Mouse (Mus musculus): ENCODE data around the gene Cables2. TPM values are rescaled to one million over a fixed set of nuclear protein-coding genes. Genes with fewer than 3 reads are reported as not detected.

Gene Cables2
- polyA plus RNA-seq, 1 experiment from 2014 or later, result 20.8 TPM

GRCm38 (mm10) chr2:180228592-180228991, 44.7 kb downstream of the Cables2 start:
- Histone ChIP-seq H3K4me3 (replicated peaks) (no peak overlapping the region), H3K27me3 (peaks cover 47% of the 10 kb centered on the region), H3K36me3 (replicated peaks) (no peaks in the 10 kb centered on the region), H3K4me1 (peaks cover 40% of the 10 kb centered on the region), H3K4me2 (no peak overlapping the region), H3K9me3 (no peaks in the 10 kb centered on the region), H3K27ac (no peak overlapping the region), H3K9ac (no peak overlapping the region)
- ATAC-seq (ENCODE audit: low FRiP score), result no peak
- 79% methylated on average over 7 of the region's 7 CpGs for WGBS

- WGBS, result 57% methylated on average over 6 of the region's 6 CpGs
- Histone ChIP-seq H3K4me3 (replicated peaks) (no peak overlapping the region), H3K9me3 (no peaks in the 10 kb centered on the region), H3K27ac (peak overlapping the region; percentile 10; the same call in 1 of the 2 replicates), H3K36me3 (replicated peaks) (no peaks in the 10 kb centered on the region), H3K4me2 (peak overlapping the region; percentile 34), H3K9ac (no peak overlapping the region), H3K4me1 (peaks cover 40% of the 10 kb centered on the region), H3K27me3 (peaks cover 52% of the 10 kb centered on the region)
- no peak for ATAC-seq (ENCODE audit: low FRiP score)
These were observed 45.2 kb downstream of the Cables2 start for GRCm38 (mm10) chr2:180228060-180228458.

GRCm38 (mm10) chr2:180227262-180228059, 45.8 kb downstream of the Cables2 start:
- peak overlapping the region; percentile 34 for H3K4me2 ChIP-seq
- H3K9me3 ChIP-seq, result no peaks in the 10 kb centered on the region
- H3K9ac ChIP-seq, result no peak overlapping the region
- peaks cover 42% of the 10 kb centered on the region for H3K4me1 ChIP-seq
- peaks cover 53% of the 10 kb centered on the region for H3K27me3 ChIP-seq
- ATAC-seq (ENCODE audit: low FRiP score), result peak; percentile 76
- no peak overlapping the region; the same call in 1 of the 2 replicates for H3K4me3 ChIP-seq (replicated peaks)
- H3K36me3 ChIP-seq (replicated peaks), result no peaks in the 10 kb centered on the region
- under 1% methylated on average over 21 of the region's 21 CpGs for WGBS
- peak overlapping the region; percentile 9; the same call in 1 of the 2 replicates for H3K27ac ChIP-seq

GRCm38 (mm10) chr2:180225762-180226378, 47.4 kb downstream of the Cables2 start, which contains the start of gene Lama5:
Gene Lama5, minus strand, starts transcription at chr2:180225859.
- peak within 1 kb of the TSS; percentile 68 for H3K9ac ChIP-seq
- H3K4me1 ChIP-seq, result peaks cover 50% of the 10 kb centered on the region
- H3K9me3 ChIP-seq, result no peaks in the 10 kb centered on the region
- whole genome bisulfite sequencing, result under 1% methylated on average over 36 of the region's 37 CpGs
- peaks cover 53% of the 10 kb centered on the region for H3K27me3 ChIP-seq
- peak within 1 kb of the TSS; percentile 99 for H3K4me2 ChIP-seq
- ATAC-seq (ENCODE audit: low FRiP score), result peak; percentile 70
- no peaks in the 10 kb centered on the region for H3K36me3 ChIP-seq (replicated peaks)
- no peak within 1 kb of the TSS for H3K27ac ChIP-seq
- peak within 1 kb of the TSS; percentile 65 for H3K4me3 ChIP-seq (replicated peaks)

GRCm38 (mm10) chr2:180225044-180225761, 48.1 kb downstream of the Cables2 start:
- Histone ChIP-seq H3K36me3 (replicated peaks) (no peaks in the 10 kb centered on the region), H3K4me3 (replicated peaks) (peak overlapping the region; percentile 65), H3K9ac (peak overlapping the region; percentile 68), H3K27me3 (peaks cover 53% of the 10 kb centered on the region), H3K9me3 (no peaks in the 10 kb centered on the region), H3K27ac (no peak overlapping the region), H3K4me1 (peaks cover 50% of the 10 kb centered on the region), H3K4me2 (peak overlapping the region; percentile 99)
- WGBS, result under 1% methylated on average over 55 of the region's 55 CpGs
- ATAC-seq (ENCODE audit: low FRiP score), result peak; percentile 42

GRCm38 (mm10) chr2:180224647-180225043, 48.7 kb downstream of the Cables2 start:
- Histone ChIP-seq H3K4me2 (peak overlapping the region; percentile 99), H3K27me3 (peaks cover 53% of the 10 kb centered on the region), H3K27ac (no peak overlapping the region), H3K36me3 (replicated peaks) (no peaks in the 10 kb centered on the region), H3K4me3 (replicated peaks) (peak overlapping the region; percentile 65), H3K9ac (peak overlapping the region; percentile 68), H3K4me1 (peaks cover 50% of the 10 kb centered on the region), H3K9me3 (no peaks in the 10 kb centered on the region)
- ATAC-seq (ENCODE audit: low FRiP score), result no peak
- WGBS, result under 1% methylated on average over 13 of the region's 13 CpGs

GRCm38 (mm10) chr2:180222250-180222649, 51.0 kb downstream of the Cables2 start:
- Histone ChIP-seq H3K4me2 (0 out of 2 replicates have a peak overlapping the region, but pooled peaks have one; percentile 6), H3K4me3 (replicated peaks) (no peak overlapping the region), H3K27ac (no peak overlapping the region), H3K9me3 (no peaks in the 10 kb centered on the region), H3K4me1 (peaks cover 46% of the 10 kb centered on the region), H3K27me3 (peaks cover 41% of the 10 kb centered on the region), H3K9ac (no peak overlapping the region), H3K36me3 (replicated peaks) (no peaks in the 10 kb centered on the region)
- WGBS, result 20% methylated on average over 6 of the region's 6 CpGs
- 0 out of 2 replicates have a peak, but pooled peaks have one; percentile 13 for ATAC-seq (ENCODE audit: low FRiP score)

- no peaks in the 10 kb centered on the region for H3K9me3 ChIP-seq
- H3K9ac ChIP-seq, result no peak overlapping the region
- no peak overlapping the region for H3K4me3 ChIP-seq (replicated peaks)
- ATAC-seq (ENCODE audit: low FRiP score), result no peak
- peaks cover 30% of the 10 kb centered on the region for H3K27me3 ChIP-seq
- H3K4me2 ChIP-seq, result no peak overlapping the region
- H3K27ac ChIP-seq, result no peak overlapping the region
- H3K4me1 ChIP-seq, result peaks cover 38% of the 10 kb centered on the region
- no peaks in the 10 kb centered on the region for H3K36me3 ChIP-seq (replicated peaks)
- 95% methylated on average over 9 of the region's 9 CpGs for WGBS
These were observed 52.2 kb downstream of the Cables2 start for GRCm38 (mm10) chr2:180221051-180221450.

- H3K27me3 ChIP-seq, result peaks cover 21% of the 10 kb centered on the region
- 80% methylated on average over 9 of the region's 9 CpGs for WGBS
- H3K9ac ChIP-seq, result no peak overlapping the region
- H3K9me3 ChIP-seq, result no peaks in the 10 kb centered on the region
- H3K27ac ChIP-seq, result no peak overlapping the region
- H3K36me3 ChIP-seq (replicated peaks), result no peaks in the 10 kb centered on the region
- peaks cover 29% of the 10 kb centered on the region for H3K4me1 ChIP-seq
- no peak for ATAC-seq (ENCODE audit: low FRiP score)
- H3K4me3 ChIP-seq (replicated peaks), result no peak overlapping the region
- H3K4me2 ChIP-seq, result no peak overlapping the region
These were observed 53.1 kb downstream of the Cables2 start for GRCm38 (mm10) chr2:180220165-180220564.

- WGBS, result 85% methylated on average over 15 of the region's 15 CpGs
- Histone ChIP-seq H3K4me3 (replicated peaks) (no peak overlapping the region), H3K4me2 (no peak overlapping the region), H3K9me3 (no peaks in the 10 kb centered on the region), H3K36me3 (replicated peaks) (no peaks in the 10 kb centered on the region), H3K4me1 (peaks cover 27% of the 10 kb centered on the region), H3K27me3 (peaks cover 13% of the 10 kb centered on the region), H3K27ac (no peak overlapping the region), H3K9ac (no peak overlapping the region)
- ATAC-seq (ENCODE audit: low FRiP score), result no peak
These were observed 54.0 kb downstream of the Cables2 start for GRCm38 (mm10) chr2:180219145-180219943.

GRCm38 (mm10) chr2:180218677-180219076, 54.6 kb downstream of the Cables2 start:
- 27% methylated on average over 5 of the region's 5 CpGs for WGBS
- H3K9ac ChIP-seq, result no peak overlapping the region; the same call in 1 of the 2 replicates
- no peaks in the 10 kb centered on the region for H3K9me3 ChIP-seq
- peaks cover 29% of the 10 kb centered on the region for H3K4me1 ChIP-seq
- peaks cover 7% of the 10 kb centered on the region for H3K27me3 ChIP-seq
- no peak overlapping the region for H3K4me2 ChIP-seq
- peak overlapping the region; percentile 19; the same call in 1 of the 2 replicates for H3K27ac ChIP-seq
- ATAC-seq (ENCODE audit: low FRiP score), result no peak
- no peaks in the 10 kb centered on the region for H3K36me3 ChIP-seq (replicated peaks)
- H3K4me3 ChIP-seq (replicated peaks), result no peak overlapping the region
